Mouse (Mus musculus) hindbrain, embryonic 16.5 days (tissue): ENCODE results near the gene Vamp9. TPM values are rescaled to one million over a fixed set of nuclear protein-coding genes. Genes with fewer than 3 reads are reported as not detected.

Experiments used
- ATAC-seq: fragments of 200-750 bp; cut with Nextera tagmentation; 2 replicates; pipeline ENCODE4 v1.8.0; 2017; ENCODE audit warnings: moderate TSS enrichment, moderate library complexity
- H3K27ac ChIP-seq: fragments of 300-500 bp; sonication (generic); 2 replicates; pipeline ENCODE4 v1.5.1; 2014; ENCODE audit warnings: low read depth, mild to moderate bottlenecking, control low read depth, low read length, moderate library complexity
- H3K27me3 ChIP-seq: fragments of 300-500 bp; sonication (generic); replicated peaks from 2 replicates; pipeline ENCODE4 v1.6.1; 2014; ENCODE audit warnings: low read length; ENCODE audit not compliant: control insufficient read depth, insufficient read depth
- H3K36me3 ChIP-seq: fragments of 300-500 bp; sonication (generic); 2 replicates; pipeline ENCODE4 v1.6.1; 2014; ENCODE audit warnings: mild to moderate bottlenecking, low read length, moderate library complexity, mixed read lengths; ENCODE audit not compliant: control insufficient read depth, insufficient read depth
- H3K4me1 ChIP-seq: fragments of 300-500 bp; sonication (generic); 2 replicates; pipeline ENCODE4 v1.6.1; 2014; ENCODE audit warnings: low read depth, low read length; ENCODE audit not compliant: control insufficient read depth, insufficient read depth
- H3K4me2 ChIP-seq: fragments of 300-500 bp; sonication (generic); 2 replicates; pipeline ENCODE4 v1.6.1; 2014; ENCODE audit warnings: mild to moderate bottlenecking, low read length, control low read depth, moderate library complexity
- H3K4me3 ChIP-seq: fragments of 300-500 bp; sonication (generic); 2 replicates; pipeline ENCODE4 v1.5.1; 2014; ENCODE audit warnings: mild to moderate bottlenecking, low read length, control low read depth, moderate library complexity
- H3K9ac ChIP-seq: fragments of 300-500 bp; sonication (generic); 2 replicates; pipeline ENCODE4 v1.6.1; 2014; ENCODE audit warnings: low read depth, mild to moderate bottlenecking, control low read depth, low read length, moderate library complexity
- H3K9me3 ChIP-seq: fragments of 300-500 bp; sonication (generic); 2 replicates; pipeline ENCODE4 v1.6.1; 2014; ENCODE audit warnings: mild to moderate bottlenecking, low read length, moderate library complexity; ENCODE audit not compliant: control insufficient read depth
- WGBS: fragments of 180-500 bp; shearing (Covaris S2); extraction: QIAGEN DNeasy Blood & Tissue Kit; methylation state at CpG from one replicate; pipeline ENCODE4 v1.1.7; 2014; 5-methylcytosine and 5-hydroxymethylcytosine counted together
- polyA plus RNA-seq: library from polyadenylated mRNA; unstranded; fragments of >200 nt; fragmentation: Nextera tagmentation; extraction: Ambion mirVana; gene quantifications from 2 replicates; pipeline ENCODE4 v1.2.1, GENCODE M21; 2015

Gene Vamp9
- polyA plus RNA-seq, 1 experiment from 2014 or later: 0.61 TPM

- no peak for ATAC-seq
- H3K36me3 ChIP-seq: no peaks in the 10 kb centered on the region
- no peak overlapping the region for H3K9ac ChIP-seq
- no peaks in the 10 kb centered on the region for H3K4me1 ChIP-seq
- H3K27ac ChIP-seq: no peak overlapping the region
- no peaks in the 10 kb centered on the region for H3K9me3 ChIP-seq
- no peak overlapping the region for H3K4me3 ChIP-seq
- 50% methylated on average over 4 of the region's 4 CpGs for WGBS
- no peaks in the 10 kb centered on the region for H3K27me3 ChIP-seq
- H3K4me2 ChIP-seq: no peak overlapping the region
Observed at GRCm38 (mm10) chr5:99927951-99928350, 21.9 kb downstream of the Vamp9 start.

- 86% methylated on average over 6 of the region's 6 CpGs for WGBS
- no peak for ATAC-seq
- Histone ChIP-seq H3K36me3 (no peaks in the 10 kb centered on the region), H3K9me3 (no peaks in the 10 kb centered on the region), H3K27me3 (no peaks in the 10 kb centered on the region), H3K4me2 (no peak overlapping the region), H3K9ac (no peak overlapping the region), H3K27ac (no peak overlapping the region), H3K4me1 (no peaks in the 10 kb centered on the region), H3K4me3 (no peak overlapping the region)
Observed at GRCm38 (mm10) chr5:99931910-99932309, 25.9 kb downstream of the Vamp9 start.

DNA sequence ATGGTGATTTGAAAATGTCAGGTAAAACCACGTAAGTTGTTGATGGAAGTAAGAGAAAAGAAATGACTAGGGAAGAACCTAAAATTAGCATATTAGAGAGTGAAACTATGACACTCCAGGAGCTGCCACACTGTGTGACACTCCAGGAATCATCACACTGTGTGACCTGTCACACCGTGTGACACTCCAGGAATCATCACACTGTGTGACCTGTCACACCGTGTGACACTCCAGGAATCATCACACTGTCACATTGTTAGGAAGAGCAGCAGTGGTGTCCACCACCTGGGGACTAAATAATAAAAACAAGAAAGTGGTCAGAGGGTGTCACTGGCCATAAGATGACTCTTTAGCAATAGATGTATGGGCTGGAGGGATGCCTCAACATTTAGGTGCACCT lies 33.4 kb downstream of the Vamp9 start:
- ATAC-seq: 0 out of 2 replicates have a peak, but pooled peaks have one; percentile 37
- Histone ChIP-seq H3K4me3 (no peak overlapping the region), H3K27me3 (no peaks in the 10 kb centered on the region), H3K27ac (no peak overlapping the region), H3K36me3 (no peaks in the 10 kb centered on the region), H3K9me3 (0 out of 2 replicates have a peak, but pooled peaks cover 2% of the 10 kb centered on the region), H3K4me2 (no peak overlapping the region), H3K4me1 (no peaks in the 10 kb centered on the region), H3K9ac (no peak overlapping the region)
- WGBS: 71% methylated on average over 3 of the region's 3 CpGs

GRCm38 (mm10) chr5:99941273-99941672 lies 35.2 kb downstream of the Vamp9 start:
- WGBS: 79% methylated on average over 10 of the region's 10 CpGs
- no peak overlapping the region for H3K9ac ChIP-seq
- ATAC-seq: no peak

GRCm38 (mm10) chr5:99941776-99942502 lies 35.9 kb downstream of the Vamp9 start:
- WGBS: 35% methylated on average over 10 of the region's 10 CpGs
- H3K27ac ChIP-seq: no peak overlapping the region
- H3K27me3 ChIP-seq: no peaks in the 10 kb centered on the region
- H3K4me3 ChIP-seq: no peak overlapping the region
- H3K9me3 ChIP-seq: peaks cover 8% of the 10 kb centered on the region; the same call in 1 of the 2 replicates
- H3K4me1 ChIP-seq: no peaks in the 10 kb centered on the region
- H3K9ac ChIP-seq: no peak overlapping the region
- no peak for ATAC-seq
- 0 out of 2 replicates have a peak, but pooled peaks cover 2% of the 10 kb centered on the region for H3K36me3 ChIP-seq
- H3K4me2 ChIP-seq: no peak overlapping the region

More at GRCm38 (mm10) chr5:99941273-99941672, 35.2 kb downstream of the Vamp9 start:
- H3K9me3 ChIP-seq: peaks cover 8% of the 10 kb centered on the region; the same call in 1 of the 2 replicates
- H3K27ac ChIP-seq: no peak overlapping the region
- no peak overlapping the region for H3K4me2 ChIP-seq
- H3K27me3 ChIP-seq: no peaks in the 10 kb centered on the region
- no peak overlapping the region for H3K4me3 ChIP-seq
- 0 out of 2 replicates have a peak, but pooled peaks cover 2% of the 10 kb centered on the region for H3K36me3 ChIP-seq
- no peaks in the 10 kb centered on the region for H3K4me1 ChIP-seq

DNA sequence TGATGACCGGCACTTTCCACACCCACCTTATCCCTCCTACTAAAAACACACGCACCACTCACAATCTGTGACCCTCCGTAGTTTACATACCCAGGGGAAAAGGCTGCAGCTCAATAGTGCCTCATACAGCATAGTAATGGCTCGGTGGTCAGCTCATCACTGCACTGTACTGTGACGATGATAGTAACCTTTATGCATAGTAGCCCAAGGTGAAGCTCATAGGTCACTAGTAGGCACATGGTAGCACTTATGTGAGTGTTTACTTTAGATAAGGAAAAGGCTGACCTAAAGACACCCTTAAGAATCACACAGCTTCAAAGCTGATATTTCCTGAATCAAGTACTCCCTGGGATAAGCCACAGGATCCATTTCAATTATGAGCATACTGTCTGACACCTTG lies 46.5 kb downstream of the Vamp9 start:
- no peaks in the 10 kb centered on the region for H3K36me3 ChIP-seq
- no peak overlapping the region for H3K4me2 ChIP-seq
- no peaks in the 10 kb centered on the region for H3K27me3 ChIP-seq
- H3K27ac ChIP-seq: no peak overlapping the region
- H3K9ac ChIP-seq: no peak overlapping the region
- H3K9me3 ChIP-seq: no peaks in the 10 kb centered on the region
- no peak for ATAC-seq
- WGBS: 85% methylated on average over 5 of the region's 5 CpGs
- no peak overlapping the region for H3K4me3 ChIP-seq
- H3K4me1 ChIP-seq: no peaks in the 10 kb centered on the region

DNA sequence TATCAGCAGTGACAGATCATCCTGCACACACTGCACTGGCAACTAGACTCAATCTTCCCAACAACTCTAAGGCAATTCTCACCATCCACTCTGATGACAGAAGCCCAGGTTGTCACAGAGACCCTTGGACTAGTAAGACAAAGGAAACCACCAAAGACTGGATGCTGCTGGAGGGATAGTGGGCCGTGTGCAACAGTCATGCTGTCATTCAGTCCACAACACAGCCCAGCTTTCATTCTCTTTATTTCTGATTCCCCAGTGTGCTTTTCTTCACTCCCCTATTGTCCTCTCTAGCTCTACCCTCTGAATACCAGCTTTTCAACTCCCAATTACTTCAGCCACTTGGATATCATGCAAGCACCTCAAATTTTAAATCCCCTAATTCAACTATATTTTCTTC lies 47.8 kb downstream of the Vamp9 start:
- no peak overlapping the region for H3K9ac ChIP-seq
- no peaks in the 10 kb centered on the region for H3K27me3 ChIP-seq
- peaks cover 3% of the 10 kb centered on the region for H3K36me3 ChIP-seq
- no peak overlapping the region for H3K4me3 ChIP-seq
- no peaks in the 10 kb centered on the region for H3K4me1 ChIP-seq
- H3K27ac ChIP-seq: no peak overlapping the region
- no peak for ATAC-seq
- 4% methylated on average over 1 of the region's 1 CpGs for WGBS
- H3K9me3 ChIP-seq: no peaks in the 10 kb centered on the region
- H3K4me2 ChIP-seq: no peak overlapping the region

GRCm38 (mm10) chr5:99958666-99959065 lies 52.6 kb downstream of the Vamp9 start:
- Histone ChIP-seq H3K9me3 (no peaks in the 10 kb centered on the region), H3K27ac (no peak overlapping the region), H3K27me3 (no peaks in the 10 kb centered on the region), H3K4me3 (no peak overlapping the region), H3K9ac (no peak overlapping the region), H3K4me2 (no peak overlapping the region), H3K4me1 (no peaks in the 10 kb centered on the region), H3K36me3 (peaks cover 20% of the 10 kb centered on the region)
- ATAC-seq: no peak
- 91% methylated on average over 1 of the region's 1 CpGs for WGBS

DNA sequence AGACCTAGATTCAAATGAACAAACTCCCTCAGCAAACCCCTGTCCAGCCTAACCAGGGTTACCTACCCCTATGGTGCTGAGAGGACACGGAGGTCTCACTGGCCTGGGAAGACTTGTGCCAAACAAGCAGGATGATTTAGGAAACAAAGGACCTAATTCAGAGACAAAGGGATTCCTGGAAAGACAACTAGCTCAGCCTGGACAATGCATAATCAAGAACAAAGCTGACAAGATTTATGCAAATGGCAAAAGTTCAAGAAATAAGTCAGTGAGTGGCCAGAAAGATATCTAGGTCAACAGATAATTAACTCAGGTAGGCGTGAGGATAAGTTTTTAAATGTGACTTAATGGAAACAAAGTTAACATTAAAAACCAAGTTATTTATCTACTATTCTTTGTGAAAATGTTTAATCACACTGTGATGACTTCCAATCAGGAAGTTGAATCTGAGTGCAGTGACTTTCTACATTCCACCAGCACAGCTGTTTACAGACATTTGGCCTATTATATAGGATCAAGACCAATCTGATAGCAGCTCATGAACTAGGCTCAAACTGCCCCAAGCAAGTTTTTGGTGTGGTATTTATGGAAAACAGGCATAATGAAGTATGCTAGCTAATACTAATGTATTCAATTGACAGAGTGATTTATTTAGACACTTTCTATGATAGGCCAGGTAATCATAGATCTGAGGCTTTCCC lies 53.3 kb downstream of the Vamp9 start:
- H3K4me2 ChIP-seq: no peak overlapping the region
- H3K27me3 ChIP-seq: no peaks in the 10 kb centered on the region
- H3K9me3 ChIP-seq: no peaks in the 10 kb centered on the region
- H3K9ac ChIP-seq: no peak overlapping the region
- peaks cover 27% of the 10 kb centered on the region for H3K36me3 ChIP-seq
- H3K4me1 ChIP-seq: no peaks in the 10 kb centered on the region
- no peak overlapping the region for H3K4me3 ChIP-seq
- H3K27ac ChIP-seq: no peak overlapping the region
- WGBS: 79% methylated on average over 2 of the region's 2 CpGs
- no peak for ATAC-seq
